Mouse (Mus musculus) testis, postnatal 14 days (tissue): ENCODE measurements around the gene Ifne.
"Not testable (repeated sequence)": the region's sequence is repeated elsewhere in the genome, so short reads cannot be mapped to it uniquely, and the experiment has no call there.

Experiments used
- DNase-seq: peaks from one replicate; pipeline ENCODE4 v3.0.0; 2021; ENCODE audit warnings: low spot score

Ifne gene

GRCm38 (mm10) chr4:88867926-88868911 lies 11.8 kb downstream of the Ifne start:
- no peak for DNase-seq

DNA sequence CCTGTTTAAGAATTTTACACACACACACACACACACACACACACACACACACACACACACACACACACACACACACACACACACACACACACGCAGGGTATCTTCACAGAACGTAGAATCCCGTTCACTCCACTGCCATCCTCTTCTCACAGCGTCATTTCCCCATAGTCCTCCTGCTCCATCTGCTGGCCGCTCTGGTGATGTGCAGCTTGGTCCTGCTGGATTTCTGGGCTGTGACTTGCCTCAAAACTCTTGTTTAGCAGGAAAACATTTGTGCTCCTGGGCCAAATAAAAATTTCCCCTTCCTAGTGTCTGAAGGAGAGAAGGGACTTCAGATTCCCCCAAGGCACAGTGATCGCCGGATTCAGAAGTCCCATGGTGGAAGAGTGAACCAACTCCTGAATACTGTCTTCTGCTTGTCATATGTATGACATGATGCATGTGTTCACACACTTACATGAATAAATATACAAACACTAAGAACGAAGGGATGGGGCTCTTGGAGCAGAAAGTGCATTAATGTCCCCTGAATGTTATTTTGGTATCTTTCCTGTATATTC lies 12.6 kb downstream of the Ifne start:
- peak; percentile 37 for DNase-seq

- no peak for DNase-seq
Measured at GRCm38 (mm10) chr4:88865011-88865569, 14.9 kb downstream of the Ifne start.

GRCm38 (mm10) chr4:88864599-88864998 lies 15.4 kb downstream of the Ifne start:
- no peak for DNase-seq

- DNase-seq, result no peak
Measured at GRCm38 (mm10) chr4:88863309-88863708, 16.7 kb downstream of the Ifne start.

DNA sequence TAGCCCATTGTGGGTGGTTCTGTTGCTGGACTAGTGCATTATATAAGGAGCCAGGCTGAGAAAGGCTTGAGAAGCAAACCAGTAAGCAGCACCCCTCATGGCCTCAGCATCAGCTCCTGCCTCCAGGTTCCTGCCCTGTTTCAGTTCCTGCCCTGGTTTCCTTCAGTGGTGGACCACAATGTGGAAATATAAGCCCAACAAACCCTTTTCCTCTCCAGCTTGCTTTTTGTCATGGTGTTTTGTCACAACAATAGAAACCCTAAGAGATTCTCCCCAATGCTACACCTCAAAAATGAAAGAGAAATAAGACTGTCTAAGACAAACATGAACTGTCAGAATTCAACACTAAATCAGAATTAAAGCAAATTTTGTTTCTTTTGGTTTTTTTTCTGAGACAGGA lies 20.8 kb downstream of the Ifne start:
- DNase-seq, result no peak

- no peak for DNase-seq
Measured at GRCm38 (mm10) chr4:88851026-88851763, 28.8 kb downstream of the Ifne start.

GRCm38 (mm10) chr4:88849698-88850097 lies 30.3 kb downstream of the Ifne start, which contains the start of gene Ifna1:
Gene Ifna1, plus strand, starts transcription at chr4:88850087.
- no peak for DNase-seq

- DNase-seq, result no peak
Measured at GRCm38 (mm10) chr4:88845334-88845733, 34.7 kb downstream of the Ifne start.

- DNase-seq, result no peak
Measured at GRCm38 (mm10) chr4:88841438-88841911, 38.5 kb downstream of the Ifne start, which contains the start of gene Ifna4. Gene Ifna4, plus strand, starts transcription at chr4:88841861.

DNA sequence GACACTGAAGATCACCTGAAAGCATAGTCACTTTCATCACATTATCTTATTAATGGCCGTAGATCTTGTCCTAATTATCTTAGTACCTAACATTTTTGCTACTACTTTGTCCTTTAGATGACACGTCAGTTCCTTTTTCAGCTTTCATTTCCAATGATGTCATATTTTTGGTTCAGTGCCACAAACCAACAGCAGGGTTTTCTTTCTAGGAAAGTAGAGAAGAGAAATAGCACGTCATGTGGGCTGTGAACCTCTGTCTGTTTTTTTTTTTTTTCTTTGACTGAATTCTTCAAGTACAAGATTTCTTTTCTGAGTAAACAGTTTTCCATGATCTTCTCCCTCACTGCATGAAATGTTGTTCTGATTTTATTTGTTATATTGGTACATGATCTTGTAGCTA lies 39.9 kb downstream of the Ifne start:
- DNase-seq, result no peak

DNA sequence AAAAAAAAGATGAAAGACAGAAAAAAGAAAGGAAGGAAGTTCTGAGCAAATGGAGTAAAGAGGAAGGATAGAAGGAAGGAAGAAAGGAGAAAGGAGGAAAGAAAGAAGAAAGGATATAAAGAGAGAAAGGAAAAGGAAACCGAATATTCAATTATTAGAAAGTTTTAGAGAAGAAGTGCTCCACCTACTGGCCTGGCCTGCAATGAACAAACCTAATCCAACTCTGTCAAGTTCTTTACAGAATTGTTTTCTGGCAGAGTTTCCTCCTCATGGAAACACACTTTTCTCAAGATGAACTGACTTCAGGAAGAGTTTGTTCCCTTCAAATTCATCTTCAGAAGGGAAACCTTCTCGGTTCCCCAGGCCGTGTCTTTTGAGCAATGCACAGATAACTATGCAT lies 41.2 kb downstream of the Ifne start:
- no peak for DNase-seq

GRCm38 (mm10) chr4:88835225-88835624 lies 44.8 kb downstream of the Ifne start, which contains the start of gene Ifna5:
Gene Ifna5, plus strand, starts transcription at chr4:88835525.
- not testable (repeated sequence) for DNase-seq

- DNase-seq, result no peak
Measured at GRCm38 (mm10) chr4:88830523-88830922, 49.5 kb downstream of the Ifne start.
